Mouse (Mus musculus): Measurements from ENCODE around the gene Cdkn1a. TPM values are rescaled to one million over a fixed set of nuclear protein-coding genes. Genes with fewer than 3 reads are reported as not detected.

Gene Cdkn1a
- polyA plus RNA-seq, 1 experiment from 2014 or later, result 29.3 TPM

GRCm38 (mm10) chr17:29049923-29050322 is 40.9 kb upstream of the Cdkn1a start:
- 88% methylated on average over 7 of the region's 7 CpGs for WGBS
- H3K4me2 ChIP-seq, result no peak overlapping the region
- no peak overlapping the region for H3K27ac ChIP-seq
- peaks cover 31% of the 10 kb centered on the region for H3K36me3 ChIP-seq (ENCODE audit: poor library complexity, severe bottlenecking)
- no peak overlapping the region for H3K4me3 ChIP-seq
- H3K4me1 ChIP-seq, result peaks cover 11% of the 10 kb centered on the region; the same call in 1 of the 2 replicates
- H3K27me3 ChIP-seq, result no peaks in the 10 kb centered on the region
- ATAC-seq, result no peak
- H3K9me3 ChIP-seq (replicated peaks), result no peaks in the 10 kb centered on the region
- no peak overlapping the region for H3K9ac ChIP-seq

GRCm38 (mm10) chr17:29050791-29051190 is 40.0 kb upstream of the Cdkn1a start:
- peaks cover 10% of the 10 kb centered on the region; the same call in 1 of the 2 replicates for H3K4me1 ChIP-seq
- no peaks in the 10 kb centered on the region for H3K9me3 ChIP-seq (replicated peaks)
- no peak overlapping the region for H3K9ac ChIP-seq
- WGBS, result 72% methylated on average over 14 of the region's 14 CpGs
- H3K27me3 ChIP-seq, result no peaks in the 10 kb centered on the region
- H3K27ac ChIP-seq, result no peak overlapping the region
- ATAC-seq, result no peak
- H3K4me2 ChIP-seq, result no peak overlapping the region
- H3K4me3 ChIP-seq, result no peak overlapping the region
- peaks cover 22% of the 10 kb centered on the region for H3K36me3 ChIP-seq (ENCODE audit: poor library complexity, severe bottlenecking)

GRCm38 (mm10) chr17:29053067-29053466 is 37.7 kb upstream of the Cdkn1a start:
- WGBS, result 95% methylated on average over 6 of the region's 6 CpGs

GRCm38 (mm10) chr17:29053841-29054240 is 36.9 kb upstream of the Cdkn1a start:
- H3K9ac ChIP-seq, result no peak overlapping the region
- peaks cover 15% of the 10 kb centered on the region for H3K4me1 ChIP-seq
- no peaks in the 10 kb centered on the region for H3K36me3 ChIP-seq (ENCODE audit: poor library complexity, severe bottlenecking)
- H3K4me2 ChIP-seq, result no peak overlapping the region
- no peak for ATAC-seq
- H3K27me3 ChIP-seq, result no peaks in the 10 kb centered on the region
- H3K27ac ChIP-seq, result no peak overlapping the region
- H3K9me3 ChIP-seq (replicated peaks), result no peaks in the 10 kb centered on the region
- WGBS, result 83% methylated on average over 7 of the region's 7 CpGs
- no peak overlapping the region for H3K4me3 ChIP-seq

More at GRCm38 (mm10) chr17:29053067-29053466, 37.7 kb upstream of the Cdkn1a start:
- ATAC-seq, result no peak
- no peak overlapping the region for H3K4me3 ChIP-seq
- no peaks in the 10 kb centered on the region for H3K9me3 ChIP-seq (replicated peaks)
- H3K4me2 ChIP-seq, result no peak overlapping the region
- H3K27me3 ChIP-seq, result no peaks in the 10 kb centered on the region
- peaks cover 2% of the 10 kb centered on the region for H3K36me3 ChIP-seq (ENCODE audit: poor library complexity, severe bottlenecking)
- no peak overlapping the region for H3K27ac ChIP-seq
- H3K4me1 ChIP-seq, result peaks cover 16% of the 10 kb centered on the region
- no peak overlapping the region for H3K9ac ChIP-seq

- peaks cover 12% of the 10 kb centered on the region for H3K4me1 ChIP-seq
- no peak overlapping the region for H3K27ac ChIP-seq
- H3K4me2 ChIP-seq, result no peak overlapping the region
- ATAC-seq, result no peak
- H3K27me3 ChIP-seq, result no peaks in the 10 kb centered on the region
- H3K36me3 ChIP-seq (ENCODE audit: poor library complexity, severe bottlenecking), result no peaks in the 10 kb centered on the region
- H3K9me3 ChIP-seq (replicated peaks), result no peaks in the 10 kb centered on the region
- 79% methylated on average over 6 of the region's 6 CpGs for WGBS
- no peak overlapping the region for H3K4me3 ChIP-seq
- no peak overlapping the region for H3K9ac ChIP-seq
These were observed 36.3 kb upstream of the Cdkn1a start for GRCm38 (mm10) chr17:29054429-29054828.

- H3K9me3 ChIP-seq (replicated peaks), result no peaks in the 10 kb centered on the region
- no peak overlapping the region for H3K4me3 ChIP-seq
- no peaks in the 10 kb centered on the region for H3K36me3 ChIP-seq (ENCODE audit: poor library complexity, severe bottlenecking)
- ATAC-seq, result no peak
- 78% methylated on average over 5 of the region's 5 CpGs for WGBS
- H3K9ac ChIP-seq, result no peak overlapping the region
- no peak overlapping the region for H3K27ac ChIP-seq
- H3K27me3 ChIP-seq, result no peaks in the 10 kb centered on the region
- peaks cover 12% of the 10 kb centered on the region for H3K4me1 ChIP-seq
- no peak overlapping the region for H3K4me2 ChIP-seq
These were observed 35.2 kb upstream of the Cdkn1a start for GRCm38 (mm10) chr17:29055586-29055985.

- H3K9me3 ChIP-seq (replicated peaks), result no peaks in the 10 kb centered on the region
- H3K4me1 ChIP-seq, result peaks cover 12% of the 10 kb centered on the region
- H3K27ac ChIP-seq, result no peak overlapping the region
- no peak for ATAC-seq
- 44% methylated on average over 7 of the region's 7 CpGs for WGBS
- no peak overlapping the region for H3K4me3 ChIP-seq
- no peak overlapping the region for H3K9ac ChIP-seq
- H3K36me3 ChIP-seq (ENCODE audit: poor library complexity, severe bottlenecking), result no peaks in the 10 kb centered on the region
- no peaks in the 10 kb centered on the region for H3K27me3 ChIP-seq
- H3K4me2 ChIP-seq, result no peak overlapping the region
These were observed 34.6 kb upstream of the Cdkn1a start for GRCm38 (mm10) chr17:29056207-29056606.

GRCm38 (mm10) chr17:29056699-29057151 is 34.1 kb upstream of the Cdkn1a start:
- Histone ChIP-seq H3K4me3 (no peak overlapping the region), H3K9ac (no peak overlapping the region), H3K27me3 (no peaks in the 10 kb centered on the region), H3K36me3 (ENCODE audit: poor library complexity, severe bottlenecking) (no peaks in the 10 kb centered on the region), H3K9me3 (replicated peaks) (no peaks in the 10 kb centered on the region), H3K4me2 (0 out of 2 replicates have a peak overlapping the region, but pooled peaks have one; percentile 1), H3K27ac (0 out of 2 replicates have a peak overlapping the region, but pooled peaks have one; percentile 41), H3K4me1 (peaks cover 12% of the 10 kb centered on the region)
- peak; percentile 57; the same call in 1 of the 2 replicates for ATAC-seq
- 2% methylated on average over 8 of the region's 8 CpGs for WGBS

- Histone ChIP-seq H3K9ac (no peak overlapping the region), H3K27ac (no peak overlapping the region), H3K4me1 (peaks cover 16% of the 10 kb centered on the region), H3K36me3 (ENCODE audit: poor library complexity, severe bottlenecking) (no peaks in the 10 kb centered on the region), H3K4me2 (no peak overlapping the region), H3K27me3 (no peaks in the 10 kb centered on the region), H3K4me3 (no peak overlapping the region), H3K9me3 (replicated peaks) (no peaks in the 10 kb centered on the region)
- 88% methylated on average over 11 of the region's 11 CpGs for WGBS
- no peak for ATAC-seq
These were observed 33.4 kb upstream of the Cdkn1a start for GRCm38 (mm10) chr17:29057361-29057890.

GRCm38 (mm10) chr17:29057961-29058360 is 32.8 kb upstream of the Cdkn1a start:
- H3K27me3 ChIP-seq, result no peaks in the 10 kb centered on the region
- 86% methylated on average over 10 of the region's 10 CpGs for WGBS
- no peak overlapping the region for H3K4me3 ChIP-seq
- peaks cover 21% of the 10 kb centered on the region for H3K4me1 ChIP-seq
- H3K9ac ChIP-seq, result no peak overlapping the region
- no peaks in the 10 kb centered on the region for H3K36me3 ChIP-seq (ENCODE audit: poor library complexity, severe bottlenecking)
- H3K4me2 ChIP-seq, result no peak overlapping the region
- H3K27ac ChIP-seq, result no peak overlapping the region
- H3K9me3 ChIP-seq (replicated peaks), result no peaks in the 10 kb centered on the region
- ATAC-seq, result no peak

- Histone ChIP-seq H3K9me3 (replicated peaks) (no peaks in the 10 kb centered on the region), H3K27me3 (no peaks in the 10 kb centered on the region), H3K4me2 (no peak overlapping the region), H3K36me3 (ENCODE audit: poor library complexity, severe bottlenecking) (no peaks in the 10 kb centered on the region), H3K9ac (no peak overlapping the region), H3K27ac (no peak overlapping the region), H3K4me1 (peaks cover 26% of the 10 kb centered on the region), H3K4me3 (no peak overlapping the region)
- 90% methylated on average over 8 of the region's 8 CpGs for WGBS
- no peak for ATAC-seq
These were observed 32.3 kb upstream of the Cdkn1a start for GRCm38 (mm10) chr17:29058487-29058886.

- peaks cover 26% of the 10 kb centered on the region for H3K4me1 ChIP-seq
- no peak overlapping the region for H3K9ac ChIP-seq
- no peak overlapping the region for H3K4me2 ChIP-seq
- ATAC-seq, result no peak
- H3K4me3 ChIP-seq, result no peak overlapping the region
- H3K27ac ChIP-seq, result no peak overlapping the region
- WGBS, result 95% methylated on average over 3 of the region's 3 CpGs
- H3K27me3 ChIP-seq, result no peaks in the 10 kb centered on the region
- no peaks in the 10 kb centered on the region for H3K9me3 ChIP-seq (replicated peaks)
- H3K36me3 ChIP-seq (ENCODE audit: poor library complexity, severe bottlenecking), result no peaks in the 10 kb centered on the region
These were observed 31.2 kb upstream of the Cdkn1a start for GRCm38 (mm10) chr17:29059581-29059980.

GRCm38 (mm10) chr17:29060946-29061345 is 29.8 kb upstream of the Cdkn1a start:
- WGBS, result 87% methylated on average over 9 of the region's 9 CpGs
- no peak for ATAC-seq

More at GRCm38 (mm10) chr17:29060946-29061345, 29.8 kb upstream of the Cdkn1a start:
- H3K9me3 ChIP-seq (replicated peaks), result no peaks in the 10 kb centered on the region
- no peak overlapping the region for H3K27ac ChIP-seq
- no peak overlapping the region for H3K4me3 ChIP-seq
- no peaks in the 10 kb centered on the region for H3K36me3 ChIP-seq (ENCODE audit: poor library complexity, severe bottlenecking)
- H3K4me2 ChIP-seq, result no peak overlapping the region
- no peaks in the 10 kb centered on the region for H3K27me3 ChIP-seq
- no peak overlapping the region for H3K9ac ChIP-seq
- H3K4me1 ChIP-seq, result peaks cover 26% of the 10 kb centered on the region

Data from forebrain, embryonic 13.5 days (tissue).